Mouse (Mus musculus) brown adipose tissue, adult 24 weeks (tissue): ENCODE data around the gene Eng. TPM values are rescaled to one million over a fixed set of nuclear protein-coding genes. Genes with fewer than 3 reads are reported as not detected.
A peak's percentile ranks its signal among the peaks of the same experiment; 100 is the strongest.

Experiments
- H3K27ac ChIP-seq: fragments of 200-500 bp; replicated peaks from 2 replicates; pipeline ENCODE4 v1.5.1; 2012; ENCODE audit warnings: low read depth, mild to moderate bottlenecking, low read length
- H3K4me1 ChIP-seq: fragments of 200-500 bp; 2 replicates; pipeline ENCODE4 v1.6.1; 2012; ENCODE audit warnings: low read length, mixed read lengths; ENCODE audit not compliant: control insufficient read depth, insufficient read depth, insufficient read length
- H3K4me3 ChIP-seq: fragments of 200-500 bp; 2 replicates; pipeline ENCODE4 v1.5.1; 2012; ENCODE audit warnings: low read depth, mild to moderate bottlenecking, low read length, moderate library complexity; ENCODE audit not compliant: insufficient read depth
- polyA plus RNA-seq: library from polyadenylated mRNA; stranded (reverse); fragments of >200 nt; gene quantifications from 2 replicates; pipeline ENCODE4 v1.2.4, GENCODE M21; 2012; ENCODE audit not compliant: missing spikeins, insufficient read depth, insufficient read length

The Eng gene
- polyA plus RNA-seq, 1 experiment, result 22.4 TPM

DNA sequence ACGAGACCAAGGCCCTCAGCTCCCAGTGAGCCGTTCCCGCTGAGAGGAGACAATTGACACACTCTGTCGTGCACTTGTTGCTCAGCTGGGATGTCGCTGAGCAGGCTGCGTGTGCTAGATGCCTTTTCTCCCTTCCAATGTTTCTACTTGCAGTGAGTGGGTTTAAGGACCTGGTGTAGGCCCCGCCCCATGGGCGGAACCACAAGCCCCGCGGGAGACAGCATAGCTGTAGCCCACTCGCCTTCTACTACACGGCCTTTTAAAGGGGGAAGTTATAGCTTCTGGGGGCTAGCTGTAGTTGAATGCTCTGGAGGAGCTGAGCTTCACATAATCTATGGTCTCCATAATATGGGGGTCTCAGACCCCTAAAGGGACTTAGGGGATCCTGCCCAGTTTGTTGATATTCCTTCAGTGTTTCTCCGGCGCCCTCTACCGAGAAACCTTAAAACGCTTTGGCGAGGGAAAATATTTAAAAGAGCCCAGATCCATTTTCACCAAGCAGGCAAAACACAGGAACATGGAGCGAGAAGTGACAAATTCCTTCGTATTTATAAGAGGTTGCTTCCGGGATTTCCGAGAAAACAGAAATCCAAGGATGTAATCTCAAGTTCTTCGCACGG, 35.7 kb upstream of the Eng start:
- H3K4me1 ChIP-seq, result peaks cover 7% of the 10 kb centered on the region; the same call in 1 of the 2 replicates
- 0 out of 2 replicates have a peak overlapping the region, but pooled peaks have one; percentile 4 for H3K27ac ChIP-seq
- peak overlapping the region; percentile 92 for H3K4me3 ChIP-seq

GRCm38 (mm10) chr2:32612274-32612673, 34.1 kb upstream of the Eng start:
- Histone ChIP-seq H3K4me1 (peaks cover 7% of the 10 kb centered on the region; the same call in 1 of the 2 replicates), H3K4me3 (no peak overlapping the region), H3K27ac (no peak overlapping the region)

DNA sequence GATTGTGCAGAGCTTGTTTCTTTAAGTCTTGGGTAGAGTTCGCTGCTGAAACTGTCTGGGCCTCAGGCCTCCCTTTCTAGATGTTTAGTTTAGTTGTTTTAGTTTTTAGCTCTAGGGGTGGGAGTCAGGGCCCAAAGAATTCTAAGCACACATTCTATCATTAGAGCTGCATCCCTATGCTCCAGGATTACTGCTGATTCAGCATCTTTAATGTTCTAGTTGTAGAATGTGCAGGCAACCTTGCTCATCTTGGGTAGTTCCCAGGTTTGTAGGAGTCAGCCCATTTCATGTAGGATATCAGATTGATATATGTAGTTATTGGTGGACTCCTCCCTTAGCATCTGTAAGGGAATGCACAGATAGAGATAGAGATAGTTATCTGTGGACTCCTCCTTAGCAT, 29.3 kb upstream of the Eng start:
- Histone ChIP-seq H3K4me3 (no peak overlapping the region), H3K4me1 (peaks cover 17% of the 10 kb centered on the region), H3K27ac (no peak overlapping the region)

GRCm38 (mm10) chr2:32617601-32618000, 28.8 kb upstream of the Eng start:
- no peak overlapping the region for H3K27ac ChIP-seq
- H3K4me1 ChIP-seq, result peaks cover 17% of the 10 kb centered on the region
- H3K4me3 ChIP-seq, result no peak overlapping the region

- peaks cover 18% of the 10 kb centered on the region for H3K4me1 ChIP-seq
- H3K4me3 ChIP-seq, result no peak overlapping the region
- 0 out of 2 replicates have a peak overlapping the region, but pooled peaks have one; percentile 36 for H3K27ac ChIP-seq
These were observed 28.3 kb upstream of the Eng start for GRCm38 (mm10) chr2:32618051-32618450.

GRCm38 (mm10) chr2:32620682-32621516, 25.5 kb upstream of the Eng start:
- H3K4me3 ChIP-seq, result peak overlapping the region; percentile 19
- H3K27ac ChIP-seq, result peak overlapping the region; percentile 97
- peaks cover 23% of the 10 kb centered on the region for H3K4me1 ChIP-seq

- Histone ChIP-seq H3K27ac (peak within 1 kb of the TSS; percentile 97), H3K4me3 (peak within 1 kb of the TSS; percentile 19), H3K4me1 (peaks cover 23% of the 10 kb centered on the region)
These were observed 24.9 kb upstream of the Eng start, which contains the start of gene Ak1 for GRCm38 (mm10) chr2:32621517-32621859. Gene Ak1 (plus strand): TSS chr2:32621758.

DNA sequence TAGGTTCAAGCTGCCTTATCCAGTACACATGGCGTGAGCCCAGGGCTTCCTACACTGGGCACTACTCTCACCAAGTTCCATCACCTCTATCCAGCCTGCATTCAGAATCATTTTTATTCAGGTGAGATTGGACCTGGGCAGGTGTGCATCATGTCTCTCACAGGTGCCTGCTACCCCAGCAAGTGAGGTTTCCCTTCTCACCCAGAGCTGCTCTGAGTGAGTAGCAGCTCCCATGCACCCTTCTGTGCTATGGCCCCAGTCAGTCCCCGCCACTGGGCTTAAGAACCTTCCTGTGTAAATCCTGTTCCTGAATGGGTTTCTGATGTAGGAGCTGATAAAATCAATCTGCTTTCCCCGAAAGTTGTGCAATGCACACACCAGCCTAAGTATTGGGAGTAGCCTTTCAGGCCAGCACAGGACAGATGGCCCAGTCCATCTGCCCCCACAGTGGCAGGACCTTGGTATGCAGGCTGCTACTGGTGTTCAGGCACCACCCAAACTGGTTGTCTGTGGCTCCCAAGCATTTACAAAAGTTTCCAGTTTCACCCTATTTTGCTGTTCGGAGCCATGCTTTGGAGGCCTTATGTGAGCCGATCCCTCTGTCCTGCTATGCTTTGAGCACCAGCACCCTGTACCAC, 22.2 kb upstream of the Eng start:
- 0 out of 2 replicates have a peak overlapping the region, but pooled peaks have one; percentile 18 for H3K27ac ChIP-seq
- peaks cover 28% of the 10 kb centered on the region for H3K4me1 ChIP-seq
- H3K4me3 ChIP-seq, result no peak overlapping the region

- Histone ChIP-seq H3K27ac (peak overlapping the region; percentile 57), H3K4me1 (peaks cover 20% of the 10 kb centered on the region), H3K4me3 (peak overlapping the region; percentile 67)
These were observed 21.1 kb upstream of the Eng start for GRCm38 (mm10) chr2:32625212-32625872.

DNA sequence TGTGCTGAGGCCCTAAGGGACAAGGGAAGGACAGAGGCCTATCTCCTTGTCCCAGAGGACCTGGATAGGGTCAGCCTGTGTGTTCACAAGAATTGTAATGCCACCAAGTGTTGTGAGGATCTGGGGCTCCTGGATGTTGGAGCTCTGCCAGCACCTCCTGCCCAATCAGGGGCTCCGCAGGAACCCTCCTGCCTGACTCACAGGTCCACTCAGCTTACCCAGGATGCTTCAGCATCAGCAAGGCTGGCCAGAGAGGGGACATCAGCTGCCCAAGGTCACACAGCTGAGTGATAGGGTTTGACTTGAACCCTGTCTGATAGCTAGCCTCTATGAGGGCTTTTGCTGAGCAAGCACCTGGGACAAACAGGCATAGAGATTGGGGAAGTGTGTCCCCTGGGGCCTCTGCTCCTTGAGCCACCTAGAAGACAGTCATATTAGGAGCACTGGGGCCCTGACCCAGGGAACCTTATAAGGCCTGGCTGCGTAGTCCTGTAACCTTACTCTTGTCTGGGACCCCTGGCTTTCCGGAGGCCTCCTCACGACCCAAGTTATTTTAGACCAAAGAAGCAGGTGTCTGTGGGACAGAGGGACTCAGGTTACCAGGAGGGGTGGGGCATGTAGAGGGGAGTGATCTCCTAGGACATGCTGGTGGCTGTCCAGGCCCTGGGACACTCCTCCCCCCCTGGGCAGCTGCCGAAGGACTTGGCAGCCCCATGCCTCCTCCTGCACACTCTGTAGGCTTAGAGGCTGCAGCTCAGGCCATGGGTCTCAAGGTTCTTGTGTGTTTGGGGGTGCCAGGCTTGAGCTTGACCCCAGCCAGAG, 20.3 kb upstream of the Eng start:
- peak overlapping the region; percentile 67 for H3K4me3 ChIP-seq
- peaks cover 20% of the 10 kb centered on the region for H3K4me1 ChIP-seq
- peak overlapping the region; percentile 57 for H3K27ac ChIP-seq

DNA sequence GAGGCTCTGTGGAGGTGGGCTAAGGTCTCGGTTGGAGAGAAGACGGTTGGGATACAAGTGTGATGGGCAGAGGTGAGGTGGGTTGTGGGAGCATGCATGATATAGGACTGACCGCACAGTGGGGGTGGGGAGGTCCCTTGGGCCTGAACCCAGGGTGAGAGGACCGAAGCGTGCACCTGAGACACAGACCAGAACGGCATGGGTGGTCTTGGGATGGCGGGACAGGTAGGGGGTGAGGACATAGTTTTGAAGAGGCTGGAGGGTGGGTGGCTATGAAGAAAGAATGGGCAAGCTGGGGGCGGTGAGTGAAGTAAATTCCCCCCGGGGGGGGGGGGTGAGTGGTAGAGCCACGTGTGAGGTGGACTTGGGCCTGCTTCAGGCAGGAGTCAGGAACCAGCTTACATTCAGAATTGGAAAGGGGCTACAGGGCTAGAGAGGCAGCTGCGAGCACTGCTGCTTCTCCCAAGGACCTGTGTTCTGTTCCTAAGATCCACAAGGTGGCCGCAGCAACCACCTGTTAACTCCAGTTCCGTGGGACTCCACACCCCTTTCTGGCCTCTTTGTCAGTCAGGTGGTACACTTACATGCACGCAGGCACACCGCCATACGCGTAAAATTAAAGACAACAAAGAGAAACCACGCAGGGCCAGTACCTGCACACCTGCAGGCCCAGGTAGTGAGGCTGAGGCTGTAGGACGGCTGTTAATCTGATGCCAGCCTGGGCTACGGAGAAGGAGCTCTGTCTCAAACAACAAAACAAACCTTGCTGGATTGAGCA, 18.9 kb upstream of the Eng start:
- H3K27ac ChIP-seq, result no peak overlapping the region

DNA sequence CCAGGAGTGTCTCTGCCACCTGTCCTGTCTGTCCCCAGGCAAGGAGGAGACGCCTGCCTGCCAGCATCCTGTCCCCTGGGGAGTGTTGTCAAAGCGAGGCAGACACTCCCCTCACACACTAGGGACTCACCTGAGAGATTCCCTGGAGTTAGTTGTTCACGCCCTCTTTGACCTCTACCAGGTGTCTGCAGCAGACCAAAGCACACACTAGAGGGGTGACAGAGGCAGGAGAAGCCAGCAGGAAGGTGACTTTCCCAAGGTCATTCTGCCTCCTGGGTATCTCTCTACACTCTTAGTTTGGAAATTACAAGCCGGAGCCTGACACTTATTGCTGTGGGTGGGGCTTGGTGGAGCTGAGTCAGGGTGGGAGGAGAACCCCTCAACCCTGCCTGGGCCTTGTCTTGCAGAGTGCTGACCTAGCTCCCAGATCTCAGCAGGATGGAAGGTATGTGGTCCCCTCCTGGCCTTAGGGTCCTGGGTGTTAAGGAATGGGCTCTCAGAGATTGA, 18.3 kb upstream of the Eng start:
- Histone ChIP-seq H3K4me1 (peaks cover 14% of the 10 kb centered on the region), H3K4me3 (peak overlapping the region; percentile 36), H3K27ac (peak overlapping the region; percentile 4; the same call in 1 of the 2 replicates)

More for the DNA sequence above, 18.9 kb upstream of the Eng start:
- no peak overlapping the region for H3K4me3 ChIP-seq
- peaks cover 15% of the 10 kb centered on the region for H3K4me1 ChIP-seq

DNA sequence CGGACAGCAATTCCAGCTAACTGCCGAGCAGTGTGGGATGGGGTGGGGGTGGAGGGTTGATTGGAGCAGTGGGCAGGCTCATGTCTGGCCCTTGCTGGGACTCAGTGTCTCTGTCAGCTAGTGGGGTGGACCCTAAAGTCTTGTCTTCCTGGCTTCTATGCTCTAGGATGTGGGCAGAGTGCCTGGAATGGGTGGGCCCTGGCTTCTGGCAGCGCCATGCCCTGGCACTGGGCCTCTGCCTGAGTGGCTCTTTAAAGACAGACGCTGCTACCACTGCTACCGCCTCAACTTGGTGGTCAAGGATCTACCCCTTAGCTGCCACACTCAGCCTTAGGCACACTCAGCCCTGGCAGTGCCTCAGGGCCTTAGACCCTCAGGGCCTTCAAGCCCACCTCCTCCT, 17.7 kb upstream of the Eng start:
- Histone ChIP-seq H3K4me3 (peak overlapping the region; percentile 36), H3K27ac (no peak overlapping the region; the same call in 1 of the 2 replicates), H3K4me1 (peaks cover 17% of the 10 kb centered on the region)
